Mouse (Mus musculus) adrenal gland, adult 8-10 months (tissue): Measurements from ENCODE around the gene Capg. TPM values are rescaled to one million over a fixed set of nuclear protein-coding genes. Genes with fewer than 3 reads are reported as not detected.

Source experiments
- DNase-seq: peaks from one replicate; pipeline ENCODE4 v3.0.0; 2022
- total RNA-seq, 4 experiments: library from RNA; stranded (reverse); gene quantifications; 2 replicates each; pipeline ENCODE4 v1.2.4; 2022

Capg gene
- 100 to 1,000 TPM in 1 of 4 experiments, 10 to 100 TPM in 3; 49.1 to 110 (median 82.0) TPM for total RNA-seq

- peak; percentile 69 for DNase-seq
These were observed at the start of gene Capg for GRCm38 (mm10) chr6:72544283-72544987. Gene Capg, plus strand, starts transcription at chr6:72544391.

GRCm38 (mm10) chr6:72498950-72499349 is 45.2 kb upstream of the Capg start:
- DNase-seq, result no peak

GRCm38 (mm10) chr6:72503309-72503708 is 40.9 kb upstream of the Capg start:
- no peak for DNase-seq

GRCm38 (mm10) chr6:72503939-72504338 is 40.3 kb upstream of the Capg start:
- DNase-seq, result peak; percentile 61

GRCm38 (mm10) chr6:72506104-72506503 is 38.1 kb upstream of the Capg start:
- DNase-seq, result no peak

GRCm38 (mm10) chr6:72508596-72508995 is 35.6 kb upstream of the Capg start:
- no peak for DNase-seq

- DNase-seq, result no peak
These were observed 34.2 kb upstream of the Capg start for GRCm38 (mm10) chr6:72509872-72510435.

GRCm38 (mm10) chr6:72510686-72511421 is 33.3 kb upstream of the Capg start:
- DNase-seq, result no peak

- peak; percentile 84 for DNase-seq
These were observed 31.7 kb upstream of the Capg start for GRCm38 (mm10) chr6:72512386-72513070.

GRCm38 (mm10) chr6:72513071-72513440 is 31.1 kb upstream of the Capg start:
- no peak for DNase-seq

- DNase-seq, result no peak
These were observed 28.5 kb upstream of the Capg start for GRCm38 (mm10) chr6:72515644-72516043.

GRCm38 (mm10) chr6:72518842-72519241 is 25.3 kb upstream of the Capg start:
- no peak for DNase-seq

GRCm38 (mm10) chr6:72519303-72519702 is 24.9 kb upstream of the Capg start:
- no peak for DNase-seq

- DNase-seq, result no peak
These were observed 24.1 kb upstream of the Capg start for GRCm38 (mm10) chr6:72519892-72520663.

- DNase-seq, result no peak
These were observed 23.3 kb upstream of the Capg start for GRCm38 (mm10) chr6:72520904-72521303.

- no peak for DNase-seq
These were observed 22.6 kb upstream of the Capg start, which contains the start of gene Sh2d6 for GRCm38 (mm10) chr6:72521607-72522006. Gene Sh2d6, minus strand, starts transcription at chr6:72521707.

- DNase-seq, result no peak
These were observed 21.9 kb upstream of the Capg start for GRCm38 (mm10) chr6:72522288-72522687.

- DNase-seq, result no peak
These were observed 21.0 kb upstream of the Capg start for GRCm38 (mm10) chr6:72523222-72523621.

- no peak for DNase-seq
These were observed 20.0 kb upstream of the Capg start for GRCm38 (mm10) chr6:72524160-72524559.

- DNase-seq, result no peak
These were observed 17.1 kb upstream of the Capg start for GRCm38 (mm10) chr6:72527070-72527469.

GRCm38 (mm10) chr6:72528410-72529151 is 15.6 kb upstream of the Capg start:
- DNase-seq, result peak; percentile 83
